Mouse (Mus musculus) layer of hippocampus, adult 9-10 months (tissue): ENCODE data around the gene Gm3573.
"Not testable (repeated sequence)": the region's sequence is repeated elsewhere in the genome, so short reads cannot be mapped to it uniquely, and the experiment has no call there.

Experiments used
- DNase-seq: peaks from one replicate; pipeline ENCODE4 v3.0.0; 2022; ENCODE audit warnings: low spot score

Gm3573 gene

DNA sequence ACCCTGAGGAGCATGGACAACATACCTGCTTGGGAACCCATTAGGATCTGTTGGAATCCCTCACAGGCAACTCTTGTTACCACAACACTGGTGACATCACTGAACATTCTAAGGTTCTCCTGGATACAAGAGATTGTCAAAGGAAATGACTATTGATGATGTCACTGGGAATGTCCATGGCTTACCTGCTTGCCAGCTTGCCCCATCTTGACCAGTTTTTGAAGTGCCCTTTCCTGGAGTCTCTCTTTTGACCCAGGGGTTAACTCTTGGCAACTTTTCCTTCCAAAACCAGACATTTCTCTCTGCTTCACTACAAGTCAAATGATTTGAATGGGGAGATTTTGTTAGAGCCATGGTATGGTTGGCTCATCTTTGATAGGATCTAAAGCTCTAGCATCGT is at the start of gene Gm3573:
Gm3573 (minus strand) TSS at position 101 of the 400 bp plus-strand sequence.
- not testable (repeated sequence) for DNase-seq

DNA sequence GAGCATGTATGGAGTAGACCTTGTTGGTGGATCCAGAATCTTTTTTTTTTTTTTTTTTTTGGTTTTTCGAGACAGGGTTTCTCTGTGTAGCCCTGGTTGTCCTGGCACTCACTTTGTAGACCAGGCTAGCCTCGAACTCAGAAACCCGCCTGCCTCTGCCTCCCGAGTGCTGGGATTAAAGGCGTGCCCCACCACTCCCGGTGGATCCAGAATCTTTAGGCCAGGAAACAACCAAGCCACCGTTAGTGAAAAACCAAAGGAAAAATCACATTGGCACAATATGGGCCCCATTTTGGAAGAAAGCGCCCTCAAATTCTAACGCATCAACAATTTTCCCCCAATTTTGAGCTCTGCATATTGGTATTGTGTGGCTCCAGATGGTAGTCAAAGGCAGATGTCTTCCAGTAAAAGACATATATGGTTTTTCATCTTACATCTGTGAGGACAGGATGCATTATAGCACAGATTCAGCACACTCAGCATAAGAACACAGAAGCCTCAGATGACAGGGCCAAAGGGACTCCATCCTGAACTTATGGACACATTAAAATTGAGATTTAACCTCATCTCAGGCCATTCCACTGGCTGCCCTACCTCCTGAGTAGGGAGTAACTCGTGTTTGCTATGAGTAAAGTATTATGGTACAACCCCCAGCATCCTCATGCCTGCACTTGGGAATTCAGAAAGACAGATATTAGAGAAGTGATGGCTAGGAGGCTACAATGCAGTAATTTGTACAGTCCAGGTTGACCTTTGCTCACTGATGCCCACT is 26.4 kb upstream of the Gm3573 start:
- DNase-seq: not testable (repeated sequence)

DNA sequence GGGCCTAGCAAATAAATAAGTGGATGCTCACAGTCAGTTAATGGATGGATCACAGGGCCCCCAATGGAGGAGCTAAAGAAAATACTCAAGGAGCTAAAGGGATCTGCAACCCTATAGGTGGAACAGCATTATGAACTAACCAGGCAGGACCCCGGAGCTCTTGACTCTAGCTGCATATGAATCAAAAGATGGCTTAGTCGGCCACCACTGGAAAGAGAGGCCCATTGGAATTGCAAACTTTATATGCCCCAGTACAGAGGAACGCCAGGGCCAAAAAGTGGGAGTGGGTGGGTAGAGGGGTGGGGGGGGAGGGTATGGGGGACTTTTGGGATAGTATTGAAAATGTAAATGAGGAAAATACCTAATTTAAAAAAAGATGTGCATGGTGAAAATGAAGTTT is 6.7 kb downstream of the Gm3573 start:
- not testable (repeated sequence) for DNase-seq

DNA sequence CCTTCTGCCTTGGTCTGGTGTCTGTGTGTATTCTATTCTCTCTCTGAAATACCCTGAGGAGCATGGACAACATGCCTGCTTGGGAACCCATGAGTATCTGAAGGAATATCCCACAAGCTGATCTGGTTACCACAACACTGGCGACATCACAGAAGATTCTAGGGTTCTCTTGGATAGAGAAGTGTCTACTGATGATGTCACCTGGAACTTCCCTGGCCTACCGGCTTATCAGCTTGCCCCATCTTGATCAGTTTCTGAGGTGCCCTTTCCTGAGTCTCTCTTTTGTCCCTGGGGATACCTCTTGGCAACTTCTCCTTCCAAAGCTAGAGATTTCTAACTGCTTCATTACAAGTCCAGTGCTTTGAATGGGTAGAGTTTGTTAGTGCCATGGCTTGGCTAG is 28.1 kb downstream of the Gm3573 start, which contains the start of gene Gm17027:
Gm17027 (minus strand) TSS at position 101 of the 400 bp plus-strand sequence.
- DNase-seq: not testable (repeated sequence)
